Mouse (Mus musculus) urinary bladder, postnatal 10 days (tissue): ENCODE measurements around the gene Lfng.

Source experiments
- DNase-seq: peaks from one replicate; pipeline ENCODE4 v3.0.0; 2022; ENCODE audit warnings: low spot score

Lfng gene

DNA sequence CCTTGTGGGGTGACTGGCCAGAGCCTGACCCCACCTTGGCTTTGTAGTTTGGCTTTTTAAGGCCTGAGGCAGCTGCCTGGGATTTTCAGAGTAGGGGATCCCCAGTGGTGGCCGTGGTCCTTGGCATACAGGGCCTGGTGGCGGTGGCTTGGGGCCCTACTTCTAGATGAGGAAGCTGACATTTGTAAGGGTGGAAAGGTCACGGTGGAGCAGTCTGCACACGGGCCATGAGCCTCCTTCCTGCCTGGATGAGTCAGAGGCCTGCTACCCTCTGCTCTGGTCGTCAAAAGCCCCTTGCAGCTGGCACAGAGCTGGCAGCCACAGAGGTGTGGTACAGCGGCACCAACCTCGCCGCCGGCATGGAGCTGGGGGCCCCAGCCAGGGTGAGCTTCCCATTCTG, 9.6 kb downstream of the Lfng start:
- no peak for DNase-seq

DNA sequence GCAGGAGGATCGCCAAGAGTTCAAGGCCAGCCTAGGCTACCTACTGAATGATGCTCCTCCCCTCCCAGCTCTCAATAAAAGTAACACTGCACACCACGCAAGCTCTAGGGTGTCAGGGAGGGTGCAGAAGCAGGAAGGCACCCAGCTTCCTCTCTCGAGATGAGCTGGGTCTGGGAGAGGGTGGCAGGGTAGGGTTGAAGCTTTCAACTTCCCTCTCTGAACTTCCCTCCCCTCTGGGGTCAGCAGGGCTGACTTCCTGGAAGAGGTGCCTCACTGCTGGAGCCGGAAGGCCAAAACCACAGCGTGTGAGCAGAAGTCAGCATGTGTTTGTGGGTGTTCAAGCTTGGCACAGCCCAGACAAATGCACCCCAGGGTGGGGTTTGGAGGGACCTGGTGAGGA, 10.6 kb downstream of the Lfng start:
- DNase-seq: no peak

DNA sequence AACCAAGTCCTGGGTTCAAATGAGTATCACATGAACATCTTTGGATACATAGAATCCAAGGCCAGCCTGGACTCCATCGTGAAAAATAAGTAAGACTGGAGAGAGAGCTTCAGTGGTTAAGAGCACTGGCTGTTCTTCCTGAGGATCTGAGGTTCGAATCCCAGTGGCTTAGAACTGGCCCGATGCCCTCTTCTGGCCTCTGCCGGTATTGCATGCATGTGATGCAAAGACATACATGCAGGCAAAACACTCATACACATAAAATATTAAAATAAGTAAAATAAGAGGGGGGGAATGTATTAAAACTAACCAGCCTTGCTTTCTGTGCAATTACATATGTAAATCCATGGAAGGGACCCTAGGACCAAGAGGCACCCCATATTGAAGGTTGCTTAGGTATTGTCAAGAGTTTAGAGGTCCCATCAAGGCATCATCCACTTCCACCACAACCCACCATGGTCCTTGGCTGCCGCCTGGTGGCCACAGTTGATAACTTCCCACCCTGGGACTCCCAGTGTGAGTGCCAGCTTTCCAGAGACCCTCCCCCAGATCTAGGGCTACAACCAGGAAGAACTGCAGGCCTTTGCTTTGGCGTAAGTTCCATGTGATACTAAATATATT, 12.1 kb downstream of the Lfng start:
- no peak for DNase-seq

DNA sequence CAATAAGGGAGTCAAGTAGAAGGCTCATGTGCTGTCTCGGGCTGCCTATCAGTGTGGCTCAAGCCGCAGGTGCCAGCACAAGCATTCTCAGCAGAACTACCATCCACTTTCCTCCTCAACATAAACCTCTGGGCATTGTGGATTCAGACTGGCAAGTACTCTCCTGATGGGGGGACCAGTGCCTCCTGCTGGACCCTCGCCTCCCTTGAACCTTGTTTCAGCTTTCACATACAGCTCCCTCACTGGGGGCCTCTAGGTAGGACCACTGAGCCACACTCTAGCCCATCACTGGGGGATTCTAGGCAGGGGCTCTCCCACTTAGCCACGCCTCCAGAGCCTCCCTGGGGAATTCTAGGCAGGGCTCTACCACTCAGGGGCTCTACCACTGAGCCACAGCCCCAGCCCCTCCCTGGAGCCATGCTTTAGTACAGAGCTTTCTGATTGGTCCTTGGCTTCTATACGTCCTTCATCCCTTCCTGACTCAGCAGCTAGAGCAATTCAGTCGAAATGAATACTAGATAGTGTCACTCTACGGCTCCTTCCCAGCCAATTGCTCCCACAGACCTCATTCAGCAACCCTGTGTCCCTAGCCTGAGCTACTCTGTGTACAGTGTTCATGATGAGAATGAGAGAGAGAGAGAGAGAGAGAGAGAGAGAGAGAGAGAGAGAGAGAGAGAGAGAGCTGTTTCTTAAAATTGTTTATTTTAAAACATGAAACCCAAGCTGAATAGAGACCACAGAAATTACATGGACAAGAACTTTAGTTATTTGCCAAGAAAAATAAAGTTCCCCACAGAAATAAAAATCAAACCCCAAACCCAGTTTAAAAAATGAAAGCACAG, 13.0 kb downstream of the Lfng start:
- no peak for DNase-seq

DNA sequence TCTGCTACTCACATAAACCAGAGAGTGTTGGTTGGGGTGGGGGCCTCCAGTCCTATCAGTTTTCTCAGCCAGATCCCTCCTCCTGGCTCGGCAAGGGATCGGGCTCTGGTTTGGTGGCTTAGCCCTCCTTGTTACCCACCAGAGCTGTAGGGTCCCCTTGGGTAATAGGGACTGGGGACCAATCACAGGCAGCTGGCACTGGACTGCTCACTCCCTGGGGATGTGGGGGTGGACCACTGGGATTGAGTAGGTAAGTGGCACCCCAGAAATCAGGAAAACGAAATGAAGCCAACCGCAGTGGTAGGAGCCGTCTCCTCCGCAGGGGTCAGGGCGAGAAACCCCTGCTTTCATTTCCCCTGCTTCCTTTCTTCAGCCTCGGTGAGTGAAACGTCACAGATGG, 14.0 kb downstream of the Lfng start:
- no peak for DNase-seq

DNA sequence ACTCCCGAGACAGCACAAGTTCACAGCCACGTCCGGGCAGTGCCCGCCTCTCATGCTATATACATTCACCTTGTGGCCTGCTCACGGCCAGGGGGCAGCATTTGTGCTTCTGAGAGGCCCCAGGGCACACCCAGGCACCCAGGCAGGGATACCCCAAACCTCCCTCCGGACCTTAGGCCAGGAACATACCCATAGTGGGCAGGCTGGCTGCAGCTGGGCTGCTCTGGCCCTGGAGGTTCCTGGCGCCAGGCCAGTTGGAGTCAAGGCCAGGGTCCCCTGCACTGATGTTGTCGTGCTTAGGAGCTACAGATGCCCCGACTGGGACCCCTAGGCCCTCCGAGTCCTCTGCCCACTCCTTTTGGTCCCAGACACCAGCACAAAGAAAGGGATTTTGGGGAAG, 14.4 kb downstream of the Lfng start:
- DNase-seq: no peak

DNA sequence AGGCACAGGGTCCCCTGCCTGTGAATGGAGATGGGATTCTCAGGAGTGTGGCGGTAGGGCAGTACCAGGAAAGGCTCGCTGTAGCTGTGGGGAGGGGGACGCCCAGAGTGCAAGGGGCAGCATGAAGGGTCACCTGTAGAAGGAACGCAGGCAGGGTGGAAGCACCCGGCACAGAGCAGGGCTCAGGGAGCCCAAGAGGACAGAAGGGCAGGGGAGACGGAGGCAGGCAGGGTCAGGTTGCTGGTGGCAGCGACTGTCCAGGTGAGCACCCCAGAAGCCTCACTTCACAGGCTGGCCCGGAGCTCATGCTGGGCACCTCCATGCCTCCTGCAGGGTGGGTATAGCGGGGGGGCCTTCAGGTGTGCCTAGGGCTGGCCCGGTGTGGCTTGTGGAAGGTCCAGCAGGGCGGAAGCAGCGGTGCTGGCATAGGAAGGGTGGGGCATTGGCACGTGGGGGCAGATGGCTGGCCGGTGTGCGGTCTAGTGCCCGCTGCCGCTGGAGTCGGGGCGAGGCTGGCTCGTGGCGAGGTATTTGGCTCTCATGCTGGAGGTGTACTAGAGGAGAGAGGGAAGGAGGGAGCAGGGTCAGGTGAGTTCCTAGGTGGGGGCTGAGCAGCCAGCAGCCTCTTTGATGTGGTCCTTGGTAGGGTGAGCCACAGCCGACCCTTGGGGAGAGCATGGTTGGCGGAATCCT, 16.0 kb downstream of the Lfng start:
- DNase-seq: no peak

DNA sequence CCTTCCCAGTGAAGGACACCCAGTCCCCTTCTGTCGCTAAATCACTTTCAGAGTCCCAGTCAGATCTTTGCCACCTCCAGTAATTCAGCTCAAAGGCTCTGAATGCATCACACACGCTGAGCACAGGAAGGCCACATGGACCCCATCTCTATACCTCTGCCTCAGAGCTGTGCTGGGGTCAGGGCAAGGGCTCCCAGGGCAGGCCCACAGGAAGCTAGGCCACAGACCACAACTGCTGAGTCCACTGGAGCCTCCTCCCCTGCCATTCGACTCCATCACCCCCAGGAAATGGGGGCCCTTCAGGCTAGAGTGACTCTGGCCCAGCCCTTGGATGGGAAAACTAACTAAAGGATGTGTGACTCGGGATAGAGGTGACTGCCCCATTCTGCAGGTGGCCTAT, 16.7 kb downstream of the Lfng start:
- DNase-seq: no peak

DNA sequence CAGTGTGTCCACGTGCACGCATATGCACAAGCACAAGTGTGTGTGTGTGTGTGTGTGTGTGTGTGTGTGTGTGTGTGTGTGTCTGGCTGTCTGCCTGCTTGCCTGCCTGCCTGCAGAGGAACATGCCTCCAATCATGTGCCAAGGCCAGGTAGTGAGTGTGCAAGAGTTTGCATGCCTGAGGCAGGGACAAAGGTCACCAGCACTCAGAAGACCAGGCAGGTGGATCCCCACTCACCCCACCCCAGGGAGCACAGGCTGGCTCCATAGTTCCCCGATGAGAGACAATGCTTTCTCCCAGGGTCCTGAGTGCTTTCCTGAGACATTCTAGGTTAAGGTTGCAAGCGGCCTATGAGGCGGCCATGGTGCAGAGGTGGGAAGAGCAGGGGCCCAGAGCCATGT, 17.1 kb downstream of the Lfng start:
- no peak for DNase-seq

DNA sequence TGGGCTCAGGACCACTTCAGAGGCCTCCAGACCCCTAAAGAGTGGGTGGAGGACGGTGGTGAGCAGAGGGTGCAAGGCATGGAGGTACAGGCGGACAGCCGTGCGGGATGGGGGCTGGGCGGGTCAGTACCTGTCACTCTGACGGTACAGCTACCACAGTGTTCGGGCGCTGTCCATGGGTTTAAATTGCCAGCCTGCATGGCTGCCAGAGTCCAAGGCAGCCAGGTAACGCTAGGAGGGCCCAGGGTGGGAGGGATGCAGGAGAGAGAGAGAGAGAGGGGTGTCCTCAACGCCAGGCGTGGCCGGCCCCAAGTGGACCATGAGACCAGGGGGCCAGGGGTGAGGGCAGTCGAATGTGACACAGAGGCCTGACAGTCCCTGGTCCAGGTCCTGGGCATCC, 17.8 kb downstream of the Lfng start:
- DNase-seq: no peak

DNA sequence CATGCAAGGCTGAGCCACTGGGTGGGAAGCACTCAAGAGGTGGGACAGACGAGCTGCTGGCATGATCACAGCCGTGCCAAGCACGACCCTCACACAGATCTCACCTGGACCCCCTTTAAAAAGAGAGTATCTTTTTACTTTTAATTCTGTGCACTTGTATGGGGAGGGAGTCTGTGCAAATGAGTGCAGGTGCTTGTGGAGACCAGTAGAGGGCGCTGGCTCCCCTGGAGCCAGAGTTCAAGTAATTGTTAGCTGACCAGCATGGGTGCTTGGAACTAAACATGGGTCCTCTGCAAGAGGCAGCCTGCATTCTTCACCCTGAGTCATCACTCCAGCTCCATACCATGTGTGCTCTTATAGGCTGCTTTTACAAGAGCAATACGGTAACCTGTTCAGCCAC, 20.5 kb downstream of the Lfng start:
- no peak for DNase-seq

DNA sequence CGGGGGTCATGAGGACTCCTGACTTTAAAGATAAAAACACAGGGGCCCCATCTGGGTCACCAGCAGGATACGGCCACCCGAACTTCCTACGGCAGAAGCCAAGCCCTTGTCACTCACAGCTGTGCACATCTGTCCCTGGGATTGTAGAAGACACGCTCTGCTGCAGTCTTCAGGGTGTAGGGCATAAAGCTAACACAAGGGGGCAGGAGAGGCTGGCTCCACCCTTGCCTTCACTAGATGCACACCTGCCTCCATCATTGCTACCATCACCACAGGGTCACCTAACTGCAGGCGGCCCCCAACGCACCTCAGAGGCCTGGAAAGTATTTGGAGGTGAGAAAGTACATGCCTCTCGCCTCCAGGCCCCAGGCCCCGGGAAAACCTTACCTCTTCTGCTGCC, 21.9 kb downstream of the Lfng start:
- no peak for DNase-seq

DNA sequence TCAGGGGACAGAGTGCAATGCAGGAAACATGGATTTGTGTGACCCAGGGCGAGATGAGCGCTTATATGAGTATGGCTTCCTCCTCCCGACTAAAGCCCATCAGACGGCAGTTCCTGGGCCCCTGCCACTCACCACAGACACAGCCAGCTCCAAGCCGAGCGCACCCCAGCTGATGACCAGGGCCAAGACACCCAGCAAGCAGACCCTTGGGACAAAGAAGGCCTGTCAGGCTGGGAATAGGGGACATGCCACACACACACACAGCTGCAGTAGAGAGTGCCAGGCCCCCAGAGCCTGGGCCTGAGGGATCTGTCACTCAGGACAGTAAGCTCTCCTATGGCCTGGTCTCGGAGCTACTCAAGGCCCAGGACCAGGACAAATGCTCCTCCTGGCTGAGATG, 26.3 kb downstream of the Lfng start:
- DNase-seq: no peak

DNA sequence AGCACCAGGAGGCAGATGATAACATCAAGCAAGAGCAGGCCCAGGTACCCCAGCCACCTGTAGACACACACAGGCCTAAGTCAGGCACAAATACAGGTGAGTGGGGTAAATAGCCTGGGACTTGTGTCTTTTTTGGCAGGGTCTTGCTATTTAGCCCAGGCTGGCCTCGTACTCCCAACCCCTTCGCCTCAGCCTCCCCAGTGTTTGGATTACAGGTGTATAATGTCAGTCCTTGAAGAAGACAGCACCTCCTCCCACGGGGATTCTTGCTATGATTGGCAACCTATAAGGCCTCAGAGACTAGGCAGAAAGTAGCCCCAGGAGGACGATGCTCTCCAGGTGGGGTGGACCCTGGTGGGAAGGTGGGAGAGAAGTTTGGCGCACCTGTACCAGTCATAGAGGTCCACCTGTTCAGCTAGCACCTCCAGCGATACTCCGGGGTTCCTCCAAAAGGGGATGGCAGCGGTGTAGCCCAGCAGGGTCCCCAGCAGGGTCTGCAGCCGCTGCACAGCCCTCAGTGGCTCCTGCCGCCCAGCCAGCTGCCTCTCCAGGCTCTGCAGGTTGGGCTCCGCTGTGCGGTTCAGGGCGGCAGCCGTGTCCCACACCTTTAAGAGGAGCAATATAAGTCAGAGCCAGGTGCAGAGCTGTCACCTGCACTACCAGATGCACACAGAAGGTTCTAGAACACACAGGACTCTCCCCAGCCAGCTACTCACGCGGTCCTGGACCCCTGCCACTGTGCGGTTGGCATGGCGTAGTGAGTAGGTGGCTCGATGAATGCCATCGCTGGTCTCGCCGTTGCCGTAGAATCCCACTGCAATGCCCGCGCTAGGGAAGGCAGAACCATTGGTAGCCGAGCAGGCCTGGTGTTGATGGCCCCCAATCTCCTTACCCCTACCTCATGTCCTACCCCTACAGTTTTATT, 27.9 kb downstream of the Lfng start:
- no peak for DNase-seq

DNA sequence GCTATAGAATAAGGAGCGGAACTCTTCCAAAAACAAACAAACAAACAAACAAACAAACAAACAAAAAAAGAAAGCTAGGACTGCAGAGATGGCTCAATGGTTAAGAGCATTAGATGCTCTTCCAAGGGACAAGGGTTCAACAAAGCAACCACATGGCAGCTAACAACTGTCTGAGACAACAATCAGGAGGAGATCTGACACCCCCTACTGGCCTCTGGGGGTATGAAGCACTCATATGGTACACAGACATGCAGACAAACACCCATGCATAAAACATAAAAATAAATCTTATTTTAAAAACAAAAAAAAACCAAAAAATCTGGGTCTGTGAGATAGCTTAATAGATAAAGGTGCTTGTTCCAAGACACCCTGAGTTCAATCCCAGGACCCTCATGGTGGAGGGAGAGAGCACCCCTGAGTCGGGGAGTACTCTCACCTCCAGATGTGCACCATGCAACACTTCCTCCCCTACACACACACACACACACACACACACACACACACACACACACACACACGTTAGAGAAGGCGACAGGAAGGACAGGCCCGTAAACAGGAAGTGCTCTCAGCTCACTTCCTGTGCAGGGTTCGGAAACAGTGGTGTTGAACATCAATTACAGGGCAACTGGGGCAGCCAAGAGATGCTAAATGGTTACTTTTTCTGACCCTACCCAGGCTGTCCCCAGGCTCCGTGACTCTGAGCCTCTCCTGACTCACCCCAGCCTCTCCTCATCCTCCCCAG, 29.4 kb downstream of the Lfng start:
- no peak for DNase-seq

DNA sequence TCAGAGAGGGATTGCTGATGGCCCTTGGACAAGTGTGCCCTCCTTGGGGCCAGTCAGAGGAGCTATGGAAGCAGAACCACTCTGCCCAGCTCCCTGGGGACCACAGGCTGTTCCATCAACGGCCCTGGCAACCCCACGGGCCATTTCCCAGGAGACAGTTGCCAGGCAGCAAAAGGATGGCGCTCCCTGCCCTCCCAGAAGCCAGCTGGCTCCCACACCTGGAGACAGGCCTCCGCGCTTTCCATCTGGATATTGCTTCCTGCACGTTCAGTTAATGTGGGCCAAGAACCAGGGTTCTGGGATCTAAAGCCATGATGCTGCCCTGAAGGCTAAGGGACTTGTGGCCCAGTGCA, 29.9 kb downstream of the Lfng start:
- DNase-seq: no peak

DNA sequence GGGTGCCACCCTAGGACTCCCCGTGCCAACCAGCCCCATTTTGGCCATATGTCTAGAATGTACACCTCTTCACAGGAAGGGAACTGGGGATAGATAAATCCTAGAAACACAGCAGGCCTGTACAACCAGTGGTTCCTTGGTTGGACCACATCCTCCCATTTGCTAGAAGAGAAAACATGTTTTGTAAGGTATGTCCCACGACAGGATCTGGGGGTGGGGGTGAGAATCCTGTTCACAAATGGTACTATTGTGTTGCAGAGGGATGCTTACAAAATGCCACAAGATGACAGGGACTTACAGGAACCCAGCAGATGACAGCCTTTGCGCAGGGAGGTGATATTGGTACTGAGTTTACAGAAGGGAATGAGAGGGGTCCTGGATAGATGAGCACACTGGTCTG, 30.9 kb downstream of the Lfng start:
- no peak for DNase-seq

DNA sequence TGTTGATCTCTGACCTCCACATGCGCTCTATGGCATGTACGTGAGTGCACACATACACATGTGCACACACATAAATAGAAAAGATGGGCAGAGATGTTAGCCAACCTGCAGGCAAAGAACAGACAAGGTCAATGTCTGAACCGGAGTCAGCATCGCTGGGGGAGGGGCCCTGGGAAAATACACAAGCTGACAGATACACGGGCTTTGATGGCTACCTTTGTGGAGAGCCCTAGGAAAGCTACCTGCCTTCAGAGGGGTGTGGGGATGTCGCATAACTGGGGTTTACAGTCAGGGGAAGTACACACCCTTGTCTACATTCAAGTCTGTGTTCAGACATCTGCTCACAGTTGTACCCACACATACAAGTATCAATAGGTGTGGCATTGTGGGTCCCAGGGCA, 31.4 kb downstream of the Lfng start:
- no peak for DNase-seq

DNA sequence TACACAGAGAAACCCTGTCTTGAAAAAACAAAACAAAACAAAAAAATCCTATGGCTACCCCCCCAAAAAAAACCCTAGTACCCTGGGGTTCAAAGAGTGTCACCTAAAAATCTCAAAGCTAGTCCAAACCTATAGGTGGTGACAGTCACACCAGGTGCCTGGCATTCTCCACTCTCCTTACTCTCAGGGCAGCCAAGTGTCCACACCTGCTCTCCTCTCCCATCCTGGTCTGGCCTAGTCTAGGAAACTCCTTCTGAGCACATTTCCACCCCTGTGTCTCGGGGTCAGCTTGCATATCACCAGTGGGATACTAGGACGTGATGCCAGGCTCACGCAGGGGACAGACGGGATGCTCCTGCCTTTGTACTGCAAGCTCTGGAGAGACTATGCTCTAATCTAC, 32.2 kb downstream of the Lfng start:
- no peak for DNase-seq

DNA sequence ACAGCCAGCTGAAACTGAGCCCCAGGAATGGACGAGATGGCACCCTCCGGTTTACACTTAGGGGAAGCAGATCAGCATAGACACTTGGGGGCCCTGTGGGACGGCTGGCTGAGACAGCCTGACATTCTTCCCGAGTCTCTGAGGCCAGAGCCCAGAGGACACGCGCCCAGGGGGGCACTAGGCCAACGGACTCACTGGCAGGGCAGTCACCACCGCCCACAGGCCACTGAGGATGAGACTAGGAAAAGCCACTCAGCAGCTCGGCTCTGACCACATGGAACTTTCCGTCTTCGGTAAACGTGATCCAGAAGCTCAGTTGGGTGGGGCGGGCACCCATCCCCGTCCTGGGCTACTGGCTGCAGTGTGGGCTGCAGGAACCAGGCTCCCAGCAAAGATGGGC, 32.8 kb downstream of the Lfng start:
- DNase-seq: no peak

DNA sequence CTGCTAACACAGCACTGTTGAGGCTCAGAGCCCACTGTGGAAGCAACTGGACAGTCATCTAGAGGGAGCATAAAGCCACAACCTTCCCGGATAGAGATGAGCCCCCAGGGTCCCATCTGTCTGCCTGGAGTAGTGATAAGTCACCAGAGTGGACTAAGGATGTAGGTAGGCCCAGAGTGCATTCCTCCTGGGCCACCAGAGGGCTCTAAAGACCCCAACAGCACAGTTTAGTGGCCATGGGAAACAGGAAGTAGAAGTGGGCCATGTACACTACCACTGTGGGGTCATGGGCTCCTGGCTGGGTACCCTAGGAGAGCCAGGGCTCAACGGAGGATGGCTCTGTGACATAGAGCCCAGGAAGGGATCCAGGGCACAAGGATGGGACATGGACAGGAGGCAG, 33.7 kb downstream of the Lfng start:
- DNase-seq: no peak
